Mouse (Mus musculus): Measurements from ENCODE around the gene Abcd1. TPM values are rescaled to one million over a fixed set of nuclear protein-coding genes. Genes with fewer than 3 reads are reported as not detected.
"Not testable (repeated sequence)": the region's sequence is repeated elsewhere in the genome, so short reads cannot be mapped to it uniquely, and the experiment has no call there.

Gene Abcd1
- polyA plus RNA-seq, 1 experiment from 2014 or later, result 34.3 TPM

- DNase-seq (ENCODE audit: low spot score), result not testable (repeated sequence)
Observed at GRCm38 (mm10) chrX:73739841-73740240, 23.4 kb downstream of the Abcd1 start.

DNA sequence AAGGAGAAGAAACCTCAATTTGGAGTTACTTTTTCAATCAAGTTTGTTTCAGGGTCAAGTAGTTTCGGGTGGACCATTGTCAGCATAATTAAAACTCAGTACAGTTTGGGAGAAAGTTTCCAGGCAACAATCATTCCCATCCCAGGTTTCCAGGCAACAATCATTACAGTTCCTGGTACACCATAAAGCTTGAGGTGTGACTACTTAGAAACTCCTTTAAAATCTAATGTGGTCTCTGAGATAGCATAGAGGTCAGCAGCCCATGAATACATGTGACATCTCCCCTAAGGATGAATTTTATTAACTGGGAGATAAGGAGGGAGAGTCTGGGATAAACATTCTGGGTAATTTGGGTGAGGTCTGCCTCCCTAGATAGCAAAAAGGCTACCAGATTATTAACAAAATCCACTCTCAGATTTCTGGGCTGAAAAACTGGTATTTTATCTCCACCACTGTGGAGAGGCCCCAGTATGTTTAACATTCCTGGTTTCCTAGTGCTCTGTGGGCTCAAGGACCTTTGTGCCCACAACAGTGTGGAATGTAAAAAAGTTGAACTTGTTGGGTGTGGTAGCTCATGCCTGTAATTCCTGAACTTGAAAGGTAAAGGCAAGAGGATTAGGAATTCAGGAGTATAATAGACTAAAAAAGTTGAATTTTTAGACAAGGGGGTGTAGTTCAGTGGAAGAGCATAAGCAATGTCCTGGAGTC lies 28.5 kb downstream of the Abcd1 start:
- no peak for DNase-seq (ENCODE audit: low spot score)

DNA sequence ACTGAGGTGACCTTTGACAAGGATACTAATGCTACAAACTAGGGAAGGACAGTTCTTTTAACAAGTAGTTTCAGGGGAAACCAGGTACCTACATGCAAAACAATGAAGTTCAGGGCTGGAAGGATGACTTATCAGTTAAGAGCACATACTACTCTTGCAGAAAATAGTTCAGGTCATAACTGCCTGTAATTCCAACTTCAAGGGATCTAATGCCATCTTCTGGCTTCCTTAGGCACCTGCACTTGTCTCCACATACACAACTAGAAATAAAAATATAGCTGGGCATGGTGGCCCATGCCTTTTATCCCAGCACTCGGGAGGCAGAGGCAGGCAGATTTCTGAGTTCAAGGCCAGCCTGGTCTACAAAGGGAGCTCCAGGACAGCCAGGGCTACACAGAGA lies 32.6 kb downstream of the Abcd1 start:
- DNase-seq (ENCODE audit: low spot score), result no peak

GRCm38 (mm10) chrX:73756334-73757140 lies 40.1 kb downstream of the Abcd1 start, which contains the start of gene Plxnb3:
TSS of gene Plxnb3 (plus strand) at chrX:73757090.
- no peak for DNase-seq (ENCODE audit: low spot score)

GRCm38 (mm10) chrX:73758611-73759290 lies 42.4 kb downstream of the Abcd1 start:
- no peak for DNase-seq (ENCODE audit: low spot score)

DNA sequence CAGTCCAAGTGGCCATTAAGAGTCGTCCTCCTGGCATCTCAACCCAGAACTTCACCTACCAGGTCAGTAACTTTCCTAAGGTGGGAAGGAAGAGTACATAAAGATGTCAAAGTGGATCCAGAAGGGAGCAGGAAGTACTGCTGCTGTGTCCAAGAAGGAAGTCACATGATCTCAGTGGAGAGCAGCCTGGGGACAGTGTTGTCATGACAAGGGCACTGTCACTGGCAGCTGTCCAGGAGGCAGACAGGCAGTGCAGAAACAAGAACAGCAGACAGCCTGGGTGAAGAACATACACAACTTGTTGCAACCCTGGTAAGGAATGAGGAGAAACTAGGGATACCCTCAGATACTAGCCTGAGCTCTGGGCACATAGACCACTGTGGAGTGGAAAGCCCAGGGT lies 48.9 kb downstream of the Abcd1 start:
- no peak for DNase-seq (ENCODE audit: low spot score)

DNA sequence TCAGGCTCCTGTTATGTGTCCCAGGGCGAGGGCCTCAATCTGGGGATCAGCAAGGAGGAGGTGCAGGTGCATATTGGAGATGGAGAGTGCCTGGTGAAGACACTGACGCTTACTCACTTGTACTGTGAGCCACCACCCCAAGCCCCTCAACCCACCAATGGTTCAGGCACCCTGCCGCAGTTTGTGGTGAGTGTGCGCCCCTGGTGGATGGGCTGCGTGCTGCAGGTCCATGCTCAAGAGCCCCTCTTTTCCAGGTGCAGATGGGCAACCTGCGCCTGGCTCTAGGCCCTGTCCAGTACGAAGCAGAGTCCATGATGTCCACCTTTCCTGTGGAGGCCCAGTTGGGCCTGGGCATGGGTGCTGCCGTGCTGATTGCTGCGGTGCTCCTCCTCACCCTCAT lies 50.9 kb downstream of the Abcd1 start:
- peak; percentile 25 for DNase-seq (ENCODE audit: low spot score)

GRCm38 (mm10) chrX:73774168-73774760 lies 57.9 kb downstream of the Abcd1 start, which contains the start of gene Srpk3:
TSS of gene Srpk3 (plus strand) at chrX:73774405.
- DNase-seq (ENCODE audit: low spot score), result no peak

- no peak for DNase-seq (ENCODE audit: low spot score)
Observed at GRCm38 (mm10) chrX:73774802-73775483, 58.5 kb downstream of the Abcd1 start.

DNA sequence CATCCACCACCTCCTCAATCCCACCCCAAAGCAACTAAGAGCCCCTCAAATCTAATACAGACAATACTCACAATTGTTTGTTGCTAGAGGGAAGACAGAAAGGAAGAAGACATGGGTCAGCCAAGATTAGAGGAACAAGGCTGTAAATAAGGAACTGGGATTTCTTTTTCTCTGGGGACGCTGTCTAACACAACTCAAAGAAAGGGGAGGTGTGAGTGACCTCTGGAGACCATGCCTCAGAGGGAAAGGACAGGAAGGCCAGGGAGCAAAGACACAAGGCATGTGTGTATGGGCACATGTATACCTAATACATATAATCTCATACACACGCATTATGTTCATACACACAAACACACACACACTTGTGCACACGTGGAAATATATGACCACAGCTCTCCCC lies 65.8 kb downstream of the Abcd1 start:
- DNase-seq (ENCODE audit: low spot score), result no peak

DNA sequence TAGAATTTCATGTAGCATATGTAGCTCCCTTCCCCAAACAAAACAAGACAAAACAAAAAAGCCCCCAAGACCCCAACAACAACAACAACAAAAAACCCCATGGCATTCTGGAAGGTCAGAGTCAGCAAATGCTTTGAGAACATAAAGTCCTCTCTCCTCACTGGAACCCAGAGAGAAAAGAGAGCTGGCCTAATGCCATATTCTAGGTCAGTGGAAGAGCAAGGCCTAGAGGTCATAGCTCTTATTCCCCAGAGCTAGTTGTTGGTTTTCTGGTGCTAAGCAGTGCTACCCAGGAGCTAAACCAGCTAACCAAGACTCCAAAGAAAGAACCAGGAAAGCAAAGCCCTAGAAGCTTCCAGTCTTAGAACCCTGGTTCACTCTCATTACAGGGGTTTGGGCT lies 69.3 kb downstream of the Abcd1 start:
- no peak for DNase-seq (ENCODE audit: low spot score)

- DNase-seq (ENCODE audit: low spot score), result peak; percentile 95
Observed at GRCm38 (mm10) chrX:73786364-73787224, 70.2 kb downstream of the Abcd1 start, which contains the start of the genes Idh3g and Ssr4. TSS of gene Idh3g (minus strand) at chrX:73786897. TSS of gene Ssr4 (plus strand) at chrX:73787028.

DNA sequence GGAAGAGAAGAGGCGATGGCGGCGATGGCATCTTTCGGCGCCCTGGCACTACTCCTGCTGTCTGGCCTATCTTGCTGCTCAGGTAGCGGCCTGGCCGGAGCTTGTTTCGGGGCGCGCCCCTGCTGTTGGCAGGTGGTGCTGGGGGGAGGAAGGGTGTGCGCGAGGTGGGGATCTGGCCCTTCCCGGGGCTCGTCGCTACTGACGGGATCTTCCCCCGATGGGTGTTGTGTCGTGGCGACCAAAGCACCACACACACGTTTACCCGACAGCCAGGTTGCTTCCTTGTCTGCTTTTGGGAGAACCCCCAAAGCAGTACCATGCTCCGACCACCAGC lies 70.8 kb downstream of the Abcd1 start:
- no peak for DNase-seq (ENCODE audit: low spot score)

Other genes starting within 250 kb of the Abcd1 start
- 9.5 and 12.5 TPM in 2 replicates for gene Bgn, start 233.0 kb upstream of the Abcd1 start, polyA plus RNA-seq (2015; fragmentation: Nextera tagmentation; extraction: Ambion mirVana)
- gene Atp2b3, start 213.5 kb upstream of the Abcd1 start, polyA plus RNA-seq (2015; fragmentation: Nextera tagmentation; extraction: Ambion mirVana), result 0.03 TPM in 1 of 2 replicates, not detected in the other
- gene Dusp9, start 77.2 kb upstream of the Abcd1 start, polyA plus RNA-seq (2015; fragmentation: Nextera tagmentation; extraction: Ambion mirVana), result 0.35 and 0.46 TPM in 2 replicates
- 5.4 and 6.4 TPM in 2 replicates for gene Pnck, start 56.5 kb upstream of the Abcd1 start, polyA plus RNA-seq (2015; fragmentation: Nextera tagmentation; extraction: Ambion mirVana)
- 5.1 TPM in 2 replicates for gene Slc6a8, start 43.4 kb upstream of the Abcd1 start, polyA plus RNA-seq (2015; fragmentation: Nextera tagmentation; extraction: Ambion mirVana)
- gene Bcap31, start 422 bp upstream of the Abcd1 start, polyA plus RNA-seq (2015; fragmentation: Nextera tagmentation; extraction: Ambion mirVana), result 292 and 314 TPM in 2 replicates
- gene Plxnb3, start 40.5 kb downstream of the Abcd1 start, polyA plus RNA-seq (2015; fragmentation: Nextera tagmentation; extraction: Ambion mirVana), result 0.09 and 0.10 TPM in 2 replicates
- 1.1 and 1.4 TPM in 2 replicates for gene Srpk3, start 57.8 kb downstream of the Abcd1 start, polyA plus RNA-seq (2015; fragmentation: Nextera tagmentation; extraction: Ambion mirVana)
- 191 and 203 TPM in 2 replicates for gene Idh3g, start 70.3 kb downstream of the Abcd1 start, polyA plus RNA-seq (2015; fragmentation: Nextera tagmentation; extraction: Ambion mirVana)
- gene Ssr4, start 70.4 kb downstream of the Abcd1 start, polyA plus RNA-seq (2015; fragmentation: Nextera tagmentation; extraction: Ambion mirVana), result 235 and 241 TPM in 2 replicates
- gene Pdzd4, start 108.4 kb downstream of the Abcd1 start, polyA plus RNA-seq (2015; fragmentation: Nextera tagmentation; extraction: Ambion mirVana), result 0.17 and 0.26 TPM in 2 replicates
- gene Avpr2, start 175.5 kb downstream of the Abcd1 start, polyA plus RNA-seq (2015; fragmentation: Nextera tagmentation; extraction: Ambion mirVana), result 1.2 and 2.1 TPM in 2 replicates
- 0.29 and 0.31 TPM in 2 replicates for gene L1cam, start 179.5 kb downstream of the Abcd1 start, polyA plus RNA-seq (2015; fragmentation: Nextera tagmentation; extraction: Ambion mirVana)
- 71.5 and 74.1 TPM in 2 replicates for gene Arhgap4, start 205.3 kb downstream of the Abcd1 start, polyA plus RNA-seq (2015; fragmentation: Nextera tagmentation; extraction: Ambion mirVana)
- 212 and 213 TPM in 2 replicates for gene Naa10, start 205.3 kb downstream of the Abcd1 start, polyA plus RNA-seq (2015; fragmentation: Nextera tagmentation; extraction: Ambion mirVana)
- 43.5 and 43.7 TPM in 2 replicates for gene Renbp, start 214.3 kb downstream of the Abcd1 start, polyA plus RNA-seq (2015; fragmentation: Nextera tagmentation; extraction: Ambion mirVana)
- 47.2 and 55.7 TPM in 2 replicates for gene Hcfc1, start 249.8 kb downstream of the Abcd1 start, polyA plus RNA-seq (2015; fragmentation: Nextera tagmentation; extraction: Ambion mirVana)